Mouse (Mus musculus): ENCODE measurements around the gene Per1. TPM values are rescaled to one million over a fixed set of nuclear protein-coding genes. Genes with fewer than 3 reads are reported as not detected.

The Per1 gene
- total RNA-seq, 1 experiment from 2014 or later, result 81.1 TPM

DNA sequence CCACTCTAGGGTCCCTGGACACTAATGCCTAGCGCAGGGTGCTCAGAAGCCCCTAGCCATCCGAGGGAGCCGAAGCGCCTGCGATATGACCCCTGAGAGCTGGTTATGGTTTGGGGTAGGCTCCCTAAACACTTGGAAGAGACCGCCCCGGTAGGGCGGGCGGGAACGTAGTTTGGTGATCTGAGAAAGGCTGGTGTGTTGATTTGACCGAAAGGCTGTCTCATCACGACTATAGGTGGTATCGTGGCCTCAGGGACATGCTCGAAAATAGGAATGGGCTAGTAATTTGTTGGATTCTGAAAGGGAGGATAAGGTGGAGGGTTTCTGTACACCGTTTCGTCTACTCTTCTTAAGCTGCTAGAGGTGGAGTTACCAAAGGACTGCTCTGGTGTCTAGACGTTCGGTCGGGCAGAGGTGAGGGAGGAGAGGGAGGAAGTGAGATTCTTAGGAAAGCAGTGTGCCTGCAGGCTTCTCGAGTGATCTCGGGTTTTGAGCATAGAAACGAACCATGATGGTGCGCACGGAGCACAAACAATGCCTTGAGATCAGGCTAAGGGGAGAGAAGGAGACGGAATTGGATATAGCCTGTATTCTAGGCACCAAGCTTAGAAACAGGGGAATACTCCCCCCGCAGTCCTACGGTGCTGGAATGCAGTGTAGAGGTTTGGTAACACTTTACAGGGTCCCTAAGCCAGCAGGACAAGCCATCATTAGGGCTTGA, 654 bp downstream of the Per1 start:
- no peak for ATAC-seq (replicated peaks; ENCODE audit: insufficient number of reproducible peaks, low FRiP score, low TSS enrichment, poor library complexity, severe bottlenecking)

DNA sequence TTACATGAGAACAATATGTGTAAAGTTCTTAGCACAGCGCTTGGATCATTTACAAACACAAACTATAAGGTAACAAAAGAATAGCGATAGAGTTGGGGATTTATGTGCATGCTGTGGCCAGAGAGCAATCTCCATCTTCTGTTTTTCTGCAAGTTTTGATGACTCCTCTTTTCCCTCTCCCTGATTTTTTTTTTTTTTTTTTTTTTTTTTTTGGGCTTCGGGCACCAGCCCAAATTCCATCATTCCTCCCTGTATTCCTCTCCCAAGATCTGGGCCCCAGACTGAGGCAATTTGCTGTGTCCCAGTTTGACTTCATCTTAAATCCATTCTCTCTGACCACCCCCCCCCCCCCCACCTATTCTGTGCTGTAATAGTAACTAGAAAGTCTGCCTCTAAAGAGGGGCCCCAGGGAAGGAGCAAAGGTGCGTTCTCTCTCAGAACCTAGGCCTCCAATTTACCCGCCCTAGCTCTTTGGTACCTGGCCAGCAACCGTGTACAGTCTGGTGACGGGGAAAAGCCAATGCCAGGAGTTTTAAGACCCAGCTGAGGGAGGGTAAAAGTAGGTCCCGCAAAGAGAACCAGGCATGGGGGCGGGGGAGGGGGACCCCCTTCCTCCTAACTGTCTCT, 1.5 kb downstream of the Per1 start:
- ATAC-seq (replicated peaks; ENCODE audit: insufficient number of reproducible peaks, low FRiP score, low TSS enrichment, poor library complexity, severe bottlenecking), result no peak

DNA sequence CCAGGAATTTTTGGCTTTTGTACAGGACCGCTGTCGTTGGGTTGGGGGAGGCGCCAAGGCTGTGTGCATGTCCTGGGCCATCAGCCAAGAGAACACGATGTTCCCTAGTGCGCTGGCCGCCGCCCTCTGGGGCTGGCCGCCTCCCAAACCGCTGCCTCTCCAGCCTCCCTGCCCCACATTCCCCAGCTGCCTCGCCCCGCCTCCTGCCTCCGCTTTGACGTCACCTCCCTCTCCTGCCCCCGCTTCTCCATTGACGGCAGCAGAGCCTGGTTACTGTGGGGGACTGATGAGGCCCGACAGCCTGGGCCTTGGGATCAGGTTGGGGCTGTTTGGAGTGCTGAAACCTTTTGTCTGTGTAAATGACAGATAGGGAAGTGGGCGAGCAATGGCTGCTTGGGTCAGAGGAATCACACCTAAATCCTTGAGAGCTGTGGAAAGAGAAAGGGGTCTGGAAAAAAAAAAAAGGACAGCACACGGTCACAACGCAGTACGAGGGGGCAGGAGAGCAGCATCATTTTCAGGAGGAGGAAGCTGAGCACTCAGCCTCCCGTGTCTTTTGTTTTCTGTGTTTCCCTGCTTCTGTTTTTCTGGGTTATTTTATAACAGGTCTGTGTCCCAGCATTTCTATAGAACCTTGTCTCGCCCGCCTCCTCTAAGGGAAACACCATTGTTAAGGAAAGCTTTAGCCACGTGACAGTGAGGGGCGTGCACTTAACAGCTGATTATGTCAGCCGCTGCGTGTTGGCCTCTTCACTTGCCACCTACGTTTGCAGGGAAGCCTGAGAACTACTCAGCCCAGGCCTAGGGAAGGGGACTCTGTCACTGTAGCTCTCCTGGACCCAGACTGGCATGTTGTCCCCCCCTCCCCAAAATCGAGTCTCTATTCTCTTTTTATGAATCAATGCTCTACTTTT, 2.2 kb downstream of the Per1 start:
- ATAC-seq (replicated peaks; ENCODE audit: insufficient number of reproducible peaks, low FRiP score, low TSS enrichment, poor library complexity, severe bottlenecking), result peak; percentile 19

DNA sequence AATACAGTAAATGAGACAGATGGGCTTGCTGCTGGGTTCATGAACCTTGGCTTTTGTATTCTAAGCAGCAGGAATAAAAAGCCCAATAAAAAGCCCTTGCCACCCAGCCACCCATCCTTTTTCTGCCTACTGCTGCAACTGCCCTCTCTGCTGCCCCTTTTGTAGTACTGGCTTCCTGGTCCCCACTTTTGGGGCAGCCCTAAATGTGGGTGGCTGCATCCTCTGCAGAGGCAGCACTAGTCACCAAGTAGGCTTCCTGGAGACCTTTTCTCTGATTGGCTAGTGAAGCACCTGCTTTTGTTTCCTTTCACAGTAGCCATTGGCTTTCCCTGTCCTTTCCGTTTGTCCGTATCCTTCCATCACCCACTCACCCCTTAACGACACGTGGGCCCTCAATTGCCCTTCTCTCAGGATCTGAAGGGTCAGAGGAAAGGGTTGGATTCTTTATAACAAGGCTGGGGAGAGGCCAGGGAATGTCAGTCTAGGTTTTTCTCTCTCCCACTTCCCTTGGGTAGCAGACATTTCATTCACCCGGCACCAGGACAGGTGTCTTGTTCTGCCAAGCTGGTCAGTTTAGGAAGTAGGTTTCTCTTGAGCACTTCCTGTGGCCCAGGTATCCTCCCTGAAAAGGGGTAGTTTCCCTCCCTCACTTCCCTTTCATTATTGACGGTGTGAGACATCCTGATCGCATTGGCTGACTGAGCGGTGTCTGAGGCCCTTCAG, 3.2 kb downstream of the Per1 start:
- no peak for ATAC-seq (replicated peaks; ENCODE audit: insufficient number of reproducible peaks, low FRiP score, low TSS enrichment, poor library complexity, severe bottlenecking)

DNA sequence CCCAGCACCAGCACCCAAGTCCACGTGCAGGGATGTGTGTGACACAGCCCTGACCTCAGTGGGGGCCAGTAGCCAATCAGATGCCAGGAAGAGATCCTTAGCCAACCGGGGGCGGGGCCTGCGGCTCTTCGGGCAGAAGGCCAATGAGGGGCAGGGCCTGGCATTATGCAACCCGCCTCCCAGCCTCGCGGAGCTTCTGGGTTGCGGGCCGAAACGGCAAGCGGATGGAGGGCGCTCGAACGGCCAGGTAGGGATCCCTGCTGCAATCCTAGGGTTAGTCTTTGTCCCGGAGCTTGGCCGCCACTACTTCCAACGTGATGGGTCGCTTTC, 3.7 kb downstream of the Per1 start:
- ATAC-seq (replicated peaks; ENCODE audit: insufficient number of reproducible peaks, low FRiP score, low TSS enrichment, poor library complexity, severe bottlenecking), result peak; percentile 47

DNA sequence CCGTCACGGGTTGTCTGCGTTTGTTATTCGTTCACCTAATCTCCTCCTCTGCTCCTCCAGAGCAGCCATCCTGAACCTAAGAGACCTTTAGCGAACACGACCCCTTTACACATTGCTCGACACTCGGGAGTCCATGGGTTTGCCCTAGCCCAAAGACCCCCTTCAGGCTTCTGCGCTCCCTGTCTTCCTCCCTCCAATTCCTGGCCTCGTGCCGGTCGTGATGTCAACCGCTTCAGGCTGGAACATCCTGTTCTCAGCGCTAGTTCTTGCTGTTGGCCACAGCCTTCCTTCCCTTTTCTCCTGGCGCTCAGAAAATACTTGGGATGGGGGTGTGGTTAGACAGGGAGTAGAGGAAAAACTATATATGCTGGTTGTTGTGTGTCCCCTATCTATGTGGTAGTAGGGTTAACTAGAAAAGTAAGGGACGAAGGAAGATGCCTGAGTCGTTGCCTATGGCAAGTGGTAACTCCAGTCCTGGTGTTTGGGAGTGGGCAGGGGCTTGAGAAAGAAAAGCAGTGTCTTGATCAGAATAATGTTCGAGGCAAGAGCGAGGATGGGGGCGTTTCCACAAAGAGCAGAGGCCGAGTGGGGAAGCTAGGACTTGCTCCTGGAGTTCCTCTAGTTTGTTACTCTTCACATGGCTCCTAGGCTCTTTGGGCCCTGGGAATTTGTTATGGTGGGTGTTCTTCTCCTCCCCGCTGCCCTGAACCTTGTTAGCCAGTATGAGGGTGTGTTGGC, 4.3 kb downstream of the Per1 start:
- ATAC-seq (replicated peaks; ENCODE audit: insufficient number of reproducible peaks, low FRiP score, low TSS enrichment, poor library complexity, severe bottlenecking), result no peak

DNA sequence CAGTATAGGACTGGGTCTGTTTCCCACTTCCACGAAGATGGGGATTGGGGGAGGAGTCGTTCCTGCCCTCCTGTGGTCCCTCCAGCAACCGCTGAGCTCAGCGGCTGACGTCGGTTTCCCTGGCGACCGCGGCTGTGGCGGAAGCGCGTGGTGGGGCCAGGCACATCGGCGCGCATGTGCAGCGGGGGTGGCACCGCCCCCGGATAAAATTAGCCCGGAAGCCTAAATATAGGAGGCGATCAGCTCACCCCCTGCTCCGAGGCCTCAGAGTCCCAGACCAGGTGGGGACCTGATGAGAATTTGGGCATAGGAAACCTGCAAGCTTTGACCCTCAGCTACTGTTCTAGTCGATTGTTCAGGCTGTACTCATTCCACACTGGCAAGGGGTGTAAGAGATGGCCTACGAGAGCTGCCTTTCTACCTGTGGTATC, 4.9 kb downstream of the Per1 start:
- peak; percentile 19 for ATAC-seq (replicated peaks; ENCODE audit: insufficient number of reproducible peaks, low FRiP score, low TSS enrichment, poor library complexity, severe bottlenecking)

DNA sequence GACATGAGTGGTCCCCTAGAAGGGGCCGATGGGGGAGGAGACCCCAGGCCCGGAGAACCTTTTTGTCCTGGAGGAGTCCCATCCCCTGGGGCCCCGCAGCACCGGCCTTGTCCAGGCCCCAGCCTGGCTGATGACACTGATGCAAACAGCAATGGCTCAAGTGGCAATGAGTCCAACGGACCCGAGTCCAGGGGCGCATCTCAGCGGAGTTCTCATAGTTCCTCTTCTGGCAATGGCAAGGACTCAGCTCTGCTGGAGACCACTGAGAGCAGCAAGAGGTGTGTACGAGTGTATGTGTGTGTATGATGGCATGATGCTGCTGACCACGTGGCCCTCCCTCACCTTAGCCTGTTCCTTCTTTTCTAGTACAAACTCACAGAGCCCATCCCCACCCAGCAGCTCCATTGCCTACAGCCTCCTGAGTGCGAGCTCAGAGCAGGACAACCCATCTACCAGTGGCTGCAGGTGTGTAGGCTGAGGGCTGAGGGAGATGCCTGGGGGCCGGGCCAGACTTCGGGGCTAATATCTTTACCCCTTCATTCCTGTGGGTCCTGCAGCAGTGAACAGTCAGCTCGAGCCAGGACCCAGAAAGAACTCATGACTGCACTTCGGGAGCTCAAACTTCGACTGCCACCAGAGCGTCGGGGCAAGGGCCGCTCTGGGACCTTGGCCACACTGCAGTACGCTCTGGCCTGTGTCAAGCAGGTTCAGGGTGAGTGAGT, 5.8 kb downstream of the Per1 start:
- ATAC-seq (replicated peaks; ENCODE audit: insufficient number of reproducible peaks, low FRiP score, low TSS enrichment, poor library complexity, severe bottlenecking), result no peak

DNA sequence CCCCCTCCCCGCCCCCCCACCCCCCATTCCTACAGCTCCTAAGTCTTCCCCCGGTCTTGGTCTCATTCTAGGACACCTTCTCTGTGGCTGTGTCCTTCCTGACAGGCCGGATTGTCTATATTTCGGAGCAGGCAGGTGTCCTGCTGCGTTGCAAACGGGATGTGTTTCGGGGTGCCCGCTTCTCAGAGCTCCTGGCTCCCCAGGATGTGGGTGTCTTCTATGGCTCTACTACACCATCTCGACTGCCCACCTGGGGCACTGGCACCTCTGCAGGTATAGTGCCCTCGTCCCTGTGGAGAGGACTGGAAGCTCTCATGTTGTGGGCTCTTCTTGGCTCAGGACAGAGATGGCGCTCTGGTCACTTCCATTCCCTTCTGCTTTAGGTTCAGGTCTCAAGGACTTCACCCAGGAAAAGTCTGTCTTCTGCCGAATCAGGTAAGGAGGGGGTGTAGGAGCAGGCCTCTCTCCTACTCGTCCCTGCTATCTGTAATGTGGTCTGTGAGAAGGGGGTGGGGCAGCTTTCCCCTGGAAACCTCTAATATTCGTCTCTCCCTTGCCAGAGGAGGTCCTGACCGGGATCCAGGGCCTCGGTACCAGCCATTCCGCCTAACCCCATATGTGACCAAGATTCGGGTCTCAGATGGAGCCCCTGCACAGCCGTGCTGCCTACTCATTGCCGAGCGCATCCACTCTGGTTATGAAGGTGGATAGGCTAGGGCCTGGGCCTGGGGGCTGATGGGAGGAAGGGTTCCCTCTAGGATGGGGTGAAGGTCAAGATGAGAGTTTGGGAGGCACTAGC, 6.8 kb downstream of the Per1 start:
- ATAC-seq (replicated peaks; ENCODE audit: insufficient number of reproducible peaks, low FRiP score, low TSS enrichment, poor library complexity, severe bottlenecking), result no peak

DNA sequence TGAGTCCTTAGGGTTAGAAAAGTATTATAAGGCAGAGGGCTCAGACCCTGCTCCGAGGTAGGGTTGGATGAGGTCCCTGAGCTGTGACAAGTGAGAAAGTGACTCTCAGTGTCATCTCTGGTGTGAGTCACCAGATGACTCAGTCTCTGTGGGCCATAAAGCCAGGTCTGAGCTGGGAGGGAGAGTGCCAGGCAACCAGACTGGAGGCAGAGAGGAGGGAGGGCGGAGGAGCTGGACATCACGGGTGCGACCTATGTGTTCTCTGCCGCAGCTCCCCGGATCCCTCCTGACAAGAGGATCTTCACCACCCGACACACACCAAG, 7.3 kb downstream of the Per1 start:
- ATAC-seq (replicated peaks; ENCODE audit: insufficient number of reproducible peaks, low FRiP score, low TSS enrichment, poor library complexity, severe bottlenecking), result no peak

DNA sequence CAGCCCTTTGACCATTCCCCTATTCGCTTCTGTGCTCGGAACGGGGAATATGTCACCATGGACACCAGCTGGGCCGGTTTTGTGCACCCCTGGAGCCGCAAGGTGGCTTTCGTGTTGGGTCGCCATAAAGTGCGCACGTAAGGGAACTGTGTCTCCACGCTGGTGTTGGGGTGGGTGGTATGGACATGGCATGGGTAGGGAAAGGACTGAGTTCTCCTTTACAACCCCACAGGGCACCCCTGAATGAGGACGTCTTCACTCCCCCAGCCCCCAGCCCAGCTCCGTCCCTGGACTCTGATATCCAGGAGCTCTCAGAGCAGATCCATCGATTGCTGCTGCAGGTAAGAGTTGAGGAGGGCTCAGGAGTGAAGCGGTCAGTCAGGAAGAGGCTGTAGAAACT, 8.1 kb downstream of the Per1 start:
- no peak for ATAC-seq (replicated peaks; ENCODE audit: insufficient number of reproducible peaks, low FRiP score, low TSS enrichment, poor library complexity, severe bottlenecking)

DNA sequence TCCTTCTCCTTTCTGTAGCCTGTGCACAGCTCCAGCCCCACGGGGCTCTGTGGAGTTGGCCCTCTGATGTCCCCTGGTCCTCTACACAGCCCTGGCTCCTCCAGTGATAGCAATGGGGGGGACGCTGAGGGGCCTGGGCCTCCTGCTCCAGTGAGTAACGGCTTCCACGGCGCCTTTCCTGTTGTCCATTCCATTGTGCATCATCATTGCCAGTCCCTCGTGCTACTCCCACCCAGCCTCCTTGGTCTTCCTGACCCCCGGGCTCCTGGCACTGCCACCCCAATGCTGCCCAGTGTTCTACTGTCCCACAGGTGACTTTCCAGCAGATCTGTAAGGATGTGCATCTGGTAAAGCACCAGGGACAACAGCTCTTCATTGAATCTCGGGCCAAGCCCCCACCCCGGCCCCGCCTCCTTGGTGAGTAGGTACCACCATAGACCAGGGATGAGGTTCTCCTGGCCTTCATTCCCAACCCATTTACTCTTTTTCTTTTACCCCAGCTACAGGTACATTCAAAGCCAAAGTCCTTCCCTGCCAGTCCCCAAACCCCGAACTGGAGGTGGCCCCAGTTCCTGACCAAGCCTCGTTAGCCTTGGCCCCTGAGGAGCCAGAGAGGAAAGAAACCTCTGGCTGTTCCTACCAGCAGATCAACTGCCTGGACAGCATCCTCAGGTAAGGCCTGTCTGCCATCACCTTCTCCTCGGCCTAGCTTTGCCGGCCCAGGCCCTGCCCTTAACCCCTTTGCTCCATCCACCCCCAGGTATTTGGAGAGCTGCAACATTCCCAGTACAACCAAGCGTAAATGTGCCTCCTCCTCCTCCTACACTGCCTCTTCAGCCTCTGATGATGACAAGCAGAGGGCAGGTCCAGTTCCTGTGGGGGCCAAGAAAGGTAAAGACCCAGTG, 8.8 kb downstream of the Per1 start:
- ATAC-seq (replicated peaks; ENCODE audit: insufficient number of reproducible peaks, low FRiP score, low TSS enrichment, poor library complexity, severe bottlenecking), result no peak

DNA sequence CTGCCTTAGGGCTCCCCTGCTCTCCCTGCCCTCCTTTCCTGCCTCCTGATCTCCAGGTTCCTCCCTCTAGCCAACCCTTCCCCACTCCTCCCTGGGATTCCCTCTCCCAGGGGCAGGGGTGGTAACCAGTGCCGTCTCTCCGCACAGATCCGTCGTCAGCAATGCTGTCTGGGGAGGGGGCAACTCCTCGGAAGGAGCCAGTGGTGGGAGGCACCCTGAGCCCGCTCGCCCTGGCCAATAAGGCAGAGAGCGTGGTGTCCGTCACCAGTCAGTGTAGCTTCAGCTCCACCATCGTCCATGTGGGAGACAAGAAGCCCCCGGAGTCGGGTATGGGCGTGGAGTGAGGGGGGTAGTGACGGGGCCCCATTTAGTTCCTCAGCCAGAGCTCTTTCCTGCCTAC, 9.5 kb downstream of the Per1 start:
- no peak for ATAC-seq (replicated peaks; ENCODE audit: insufficient number of reproducible peaks, low FRiP score, low TSS enrichment, poor library complexity, severe bottlenecking)

DNA sequence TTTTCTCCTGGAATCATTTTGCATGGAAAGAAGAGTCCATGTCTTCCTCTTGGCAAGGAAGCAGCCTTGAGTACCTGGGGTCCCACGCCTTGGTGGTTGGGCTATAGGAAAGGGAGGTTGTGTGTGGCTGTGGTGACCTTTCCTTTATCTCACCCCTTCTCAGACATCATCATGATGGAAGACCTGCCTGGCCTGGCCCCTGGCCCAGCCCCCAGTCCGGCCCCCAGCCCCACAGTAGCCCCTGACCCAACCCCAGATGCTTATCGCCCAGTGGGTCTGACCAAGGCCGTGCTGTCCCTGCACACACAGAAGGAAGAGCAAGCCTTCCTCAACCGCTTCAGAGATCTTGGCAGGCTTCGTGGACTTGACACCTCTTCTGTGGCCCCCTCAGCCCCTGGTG, 10.2 kb downstream of the Per1 start:
- ATAC-seq (replicated peaks; ENCODE audit: insufficient number of reproducible peaks, low FRiP score, low TSS enrichment, poor library complexity, severe bottlenecking), result no peak

DNA sequence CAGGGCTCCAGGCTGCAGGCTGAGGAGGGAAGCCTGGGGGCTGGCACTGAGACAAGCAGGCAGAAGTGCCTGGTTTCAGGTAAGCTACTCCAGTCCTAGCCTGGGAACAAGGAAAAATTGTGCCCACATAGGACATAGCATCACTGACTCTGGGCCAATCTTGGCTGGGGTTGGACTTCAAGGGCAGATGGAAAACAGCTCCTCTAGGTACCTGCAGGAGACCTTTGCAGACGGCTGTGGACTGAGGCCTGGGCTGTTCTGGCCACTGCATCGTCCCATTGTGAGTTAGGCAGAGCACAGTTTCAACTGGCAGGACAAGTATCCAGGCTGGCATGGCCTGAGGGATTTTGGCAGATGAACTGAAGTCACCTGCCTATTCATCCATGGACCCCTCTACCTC, 10.8 kb downstream of the Per1 start:
- no peak for ATAC-seq (replicated peaks; ENCODE audit: insufficient number of reproducible peaks, low FRiP score, low TSS enrichment, poor library complexity, severe bottlenecking)

DNA sequence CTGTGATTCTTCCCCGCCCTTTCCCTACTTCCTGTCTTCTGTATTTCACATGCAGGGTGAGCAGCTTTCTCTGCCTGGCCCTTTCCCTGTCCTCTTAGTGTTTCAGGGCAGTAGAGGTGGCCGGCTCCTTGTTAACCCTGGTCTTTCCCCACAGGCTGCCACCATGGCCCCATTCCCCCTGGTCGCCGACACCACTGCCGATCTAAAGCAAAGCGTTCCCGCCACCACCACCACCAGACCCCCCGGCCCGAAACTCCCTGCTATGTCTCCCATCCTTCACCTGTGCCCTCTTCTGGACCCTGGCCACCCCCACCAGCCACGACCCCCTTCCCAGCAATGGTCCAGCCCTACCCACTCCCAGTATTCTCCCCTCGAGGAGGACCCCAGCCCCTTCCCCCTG, 11.3 kb downstream of the Per1 start:
- ATAC-seq (replicated peaks; ENCODE audit: insufficient number of reproducible peaks, low FRiP score, low TSS enrichment, poor library complexity, severe bottlenecking), result no peak

All from monocyte, adult 5-6 weeks (primary cell).